Mouse (Mus musculus) C2C12 (cell line): ENCODE data around the gene Ppp1cc. TPM values are rescaled to one million over a fixed set of nuclear protein-coding genes. Genes with fewer than 3 reads are reported as not detected.

ENCODE experiments used
- H3K27me3 ChIP-seq: one replicate; pipeline ENCODE4 v1.6.1; 2011; ENCODE audit not compliant: control insufficient read depth, insufficient read depth, insufficient read length
- H3K36me3 ChIP-seq: one replicate; pipeline ENCODE4 v1.6.1; 2011; ENCODE audit not compliant: control insufficient read depth, insufficient read depth
- H3K4me3 ChIP-seq: one replicate; pipeline ENCODE4 v1.5.1; 2011; ENCODE audit warnings: mild to moderate bottlenecking, control low read depth; ENCODE audit not compliant: poor library complexity, insufficient read depth, severe bottlenecking
- H3K79me2 ChIP-seq: one replicate; pipeline ENCODE4 v1.6.1; 2011; ENCODE audit not compliant: control insufficient read depth, insufficient read depth
- H3K79me3 ChIP-seq: one replicate; pipeline ENCODE4 v1.6.1; 2011; ENCODE audit warnings: low read depth, control low read depth
- H3ac ChIP-seq: one replicate; pipeline ENCODE3; 2011; ENCODE audit warnings: low read depth; ENCODE audit not compliant: control insufficient read depth, insufficient read length
- CEBPB ChIP-seq: IDR thresholded peaks from one replicate; pipeline ENCODE4 v1.6.1; 2011; ENCODE audit warnings: low read depth, mild to moderate bottlenecking, control low read depth, moderate library complexity
- CTCF ChIP-seq: IDR thresholded peaks from one replicate; pipeline ENCODE4 v1.5.1; 2011; ENCODE audit not compliant: control insufficient read depth, insufficient read depth, insufficient read length
- FOSL1 ChIP-seq: IDR thresholded peaks from one replicate; pipeline ENCODE4 v1.8.0; 2011; ENCODE audit warnings: mild to moderate bottlenecking, low read length; ENCODE audit not compliant: poor library complexity, insufficient read depth, severe bottlenecking
- MAX ChIP-seq: IDR thresholded peaks from one replicate; pipeline ENCODE4 v1.6.1; 2011; ENCODE audit warnings: mild to moderate bottlenecking, control low read depth
- MYOD1 ChIP-seq: IDR thresholded peaks from one replicate; pipeline ENCODE4 v1.6.1; 2011; ENCODE audit warnings: low read depth; ENCODE audit not compliant: control insufficient read depth, insufficient read length
- MYOG ChIP-seq: IDR thresholded peaks from one replicate; pipeline ENCODE4 v1.6.1; 2011; ENCODE audit not compliant: control insufficient read depth, insufficient read length; ENCODE audit errors: extremely low read depth
- USF1 ChIP-seq: IDR thresholded peaks from one replicate; pipeline ENCODE4 v1.6.1; 2011; ENCODE audit warnings: low read depth, mild to moderate bottlenecking, control low read depth, moderate library complexity
- long read RNA-seq, 2 experiments: library from polyadenylated mRNA; unstranded; transcript quantifications; one replicate each; pipeline ENCODE4 v2.0.0; 2019 to 2020
- polyA plus RNA-seq: library from polyadenylated mRNA; unstranded; fragments of >200 nt; fragmentation: generic; extraction: Trizol; gene quantifications from one replicate; pipeline ENCODE4 v1.2.1, GENCODE M21; 2012; ENCODE audit warnings: missing spikeins

The Ppp1cc gene
- 183 TPM for polyA plus RNA-seq
- long read RNA-seq, experiment 1, transcript Ppp1cc-202 (7 exons, 2,384 nt) = major isoform, 7 of 19 reads
- long read RNA-seq, experiment 1, partial matches to known transcripts = 7 of 19 reads
- long read RNA-seq, experiment 1, other reads (novel, unspliced or antisense) = 5 of 19 reads
- long read RNA-seq, experiment 2, transcript Ppp1cc-202 (7 exons, 2,384 nt) = major isoform, 20 of 34 reads
- long read RNA-seq, experiment 2, partial matches to known transcripts = 9 of 34 reads
- long read RNA-seq, experiment 2, other reads (novel, unspliced or antisense) = 1 of 34 reads

DNA sequence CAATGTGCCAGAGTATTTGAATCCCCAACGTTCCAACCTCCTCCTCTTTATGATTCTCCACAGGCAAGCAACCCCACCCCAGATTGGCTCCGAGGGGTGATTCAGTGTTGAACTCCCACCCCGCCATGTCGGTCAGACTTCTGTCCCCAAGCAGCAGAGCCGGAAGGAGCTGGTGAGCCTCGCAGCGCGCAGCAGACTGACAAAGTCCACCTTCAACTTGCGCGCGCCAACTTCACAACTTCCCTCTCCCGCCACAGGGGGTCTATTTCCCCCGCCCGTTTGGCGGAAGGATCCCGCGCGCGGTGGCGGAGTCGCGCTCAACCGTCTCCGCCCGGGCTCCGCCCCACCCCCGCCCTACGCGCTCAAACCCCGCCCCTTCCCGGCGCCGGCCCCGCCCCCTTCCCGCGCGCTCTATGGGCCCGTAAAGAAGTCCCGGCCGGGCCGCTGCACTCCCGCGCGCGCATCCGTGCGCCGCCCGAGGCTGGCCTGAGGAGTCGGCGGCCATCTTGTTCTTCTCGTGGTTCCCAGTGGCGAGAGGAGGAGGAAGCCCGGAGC lies at the start of gene Ppp1cc:
Gene Ppp1cc (plus strand): TSS at position 452 of the 555 bp plus-strand sequence.
- peak within 1 kb of the TSS; percentile 79 for H3ac ChIP-seq
- no peaks in the 10 kb centered on the region for H3K27me3 ChIP-seq
- peaks cover 44% of the 10 kb centered on the region for H3K79me3 ChIP-seq
- peaks cover 27% of the 10 kb centered on the region for H3K36me3 ChIP-seq
- H3K79me2 ChIP-seq = peaks cover 47% of the 10 kb centered on the region
- TF ChIP-seq MAX (no peak), MYOD1 (no peak), USF1 (no peak), CTCF (no peak), MYOG (no peak), FOSL1 (no peak)
- peak within 1 kb of the TSS; percentile 79 for H3K4me3 ChIP-seq

DNA sequence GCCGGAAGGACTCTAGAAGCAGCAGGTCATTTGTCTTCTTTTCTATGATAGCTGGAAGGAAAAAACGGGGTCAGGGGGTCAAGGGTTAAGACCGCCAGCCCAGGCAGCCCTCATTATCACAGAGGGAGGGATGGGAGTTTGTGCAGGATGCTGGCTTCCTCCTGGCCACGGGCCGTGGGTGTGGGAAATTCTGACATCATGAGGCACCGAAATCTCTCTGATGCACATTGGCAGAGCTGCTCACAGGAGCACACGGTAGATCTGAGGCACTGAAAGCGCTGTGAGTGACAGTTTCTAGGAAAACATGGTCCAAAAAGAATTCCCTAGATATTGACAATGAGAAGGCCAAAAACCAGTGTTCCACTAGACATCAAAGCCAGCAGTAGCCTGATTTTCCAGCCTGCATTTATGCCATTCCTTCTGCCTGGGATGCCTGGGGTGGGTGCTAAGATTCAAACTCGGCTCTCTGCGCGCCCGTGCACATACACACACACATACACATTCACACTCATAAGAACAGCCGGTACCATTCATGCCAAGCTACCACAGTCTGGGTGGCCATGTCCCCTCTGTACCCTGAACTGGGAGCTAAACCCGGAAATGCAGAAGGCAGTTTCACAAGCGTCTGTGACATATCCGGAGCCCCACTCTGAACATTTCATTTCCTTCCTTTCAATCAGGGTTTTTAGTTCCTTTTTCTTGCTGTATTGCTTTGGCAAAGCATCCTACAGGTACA lies 48.6 kb upstream of the Ppp1cc start:
- Histone ChIP-seq H3K79me3 (no peaks in the 10 kb centered on the region), H3K36me3 (no peaks in the 10 kb centered on the region), H3K27me3 (peaks cover 66% of the 10 kb centered on the region), H3ac (no peak overlapping the region), H3K4me3 (no peak overlapping the region), H3K79me2 (no peaks in the 10 kb centered on the region)
- no peak for TF ChIP-seq USF1
- no peak for TF ChIP-seq CTCF
- no peak for TF ChIP-seq MYOG
- no peak for TF ChIP-seq FOSL1
- no peak for TF ChIP-seq MYOD1
- TF ChIP-seq MAX = no peak

DNA sequence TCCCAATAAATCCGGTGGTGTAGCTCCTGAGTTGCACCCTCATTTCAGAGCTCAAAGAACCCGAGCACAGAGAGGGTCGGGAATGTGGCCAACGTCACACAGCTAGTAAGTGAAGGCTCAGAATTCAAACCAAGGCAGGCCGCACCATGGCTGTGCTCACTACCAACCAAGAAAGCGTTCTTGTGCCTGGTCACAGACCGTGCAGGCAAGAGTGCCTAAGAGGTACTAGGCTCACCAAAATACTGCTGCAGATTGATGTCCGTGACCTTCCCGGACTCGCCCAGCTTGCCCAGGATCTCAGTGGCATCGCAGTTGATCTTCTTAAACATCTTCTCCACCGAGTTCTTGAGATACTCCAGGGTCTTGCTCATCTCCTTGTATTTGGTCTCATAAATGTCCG lies 47.5 kb upstream of the Ppp1cc start:
- H3K36me3 ChIP-seq = no peaks in the 10 kb centered on the region
- H3ac ChIP-seq = no peak overlapping the region
- H3K27me3 ChIP-seq = peaks cover 59% of the 10 kb centered on the region
- H3K79me2 ChIP-seq = no peaks in the 10 kb centered on the region
- TF ChIP-seq MYOG = no peak
- no peak for TF ChIP-seq MYOD1
- TF ChIP-seq CEBPB = no peak
- TF ChIP-seq MAX = no peak
- no peak for TF ChIP-seq FOSL1
- TF ChIP-seq USF1 = no peak
- no peak for TF ChIP-seq CTCF
- no peak overlapping the region for H3K4me3 ChIP-seq
- no peaks in the 10 kb centered on the region for H3K79me3 ChIP-seq

DNA sequence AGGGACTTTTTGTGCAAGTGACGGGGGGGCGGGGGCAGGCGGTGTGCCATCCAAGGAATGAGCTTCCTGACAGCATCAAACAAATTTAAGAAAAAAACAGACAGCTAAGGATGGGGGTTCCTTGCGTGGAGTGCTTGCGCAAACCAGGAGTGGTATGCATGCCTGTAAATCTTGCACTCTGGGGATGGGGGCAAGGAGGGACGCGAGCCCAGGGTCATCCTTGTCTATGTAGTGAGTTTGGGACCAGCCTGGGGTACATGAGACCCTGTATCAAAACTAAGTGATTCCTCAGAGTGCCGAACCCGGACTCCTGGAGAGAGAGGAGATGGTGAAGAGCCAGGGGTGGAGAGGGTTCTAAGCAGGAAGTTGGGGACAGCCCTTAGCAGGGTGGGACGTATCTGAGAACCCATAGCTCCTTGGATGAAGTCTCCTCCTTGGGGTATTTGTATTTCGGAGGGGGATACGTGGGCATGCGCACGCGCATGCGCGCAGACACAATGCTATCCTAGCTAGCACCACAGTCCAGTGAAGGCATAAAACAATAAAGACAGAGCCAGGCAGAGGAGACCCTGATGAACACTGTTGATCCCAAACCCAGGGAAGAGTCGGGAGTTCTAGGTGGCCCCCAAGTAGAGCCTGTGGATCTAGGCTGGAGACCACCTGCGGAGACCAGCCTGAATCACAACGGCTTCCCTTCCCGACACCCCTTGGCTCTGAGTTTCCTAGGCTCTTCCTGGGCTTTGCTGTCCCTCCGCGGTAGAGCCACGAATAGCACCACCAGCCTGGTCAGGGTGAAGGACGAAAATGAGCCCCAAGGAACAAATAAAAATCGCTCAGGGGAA lies 46.8 kb upstream of the Ppp1cc start:
- Histone ChIP-seq H3K27me3 (peaks cover 57% of the 10 kb centered on the region), H3K79me2 (no peaks in the 10 kb centered on the region), H3K36me3 (no peaks in the 10 kb centered on the region), H3K4me3 (no peak overlapping the region), H3K79me3 (no peaks in the 10 kb centered on the region), H3ac (no peak overlapping the region)
- TF ChIP-seq CTCF (no peak), FOSL1 (no peak), MYOG (no peak), MAX (no peak), USF1 (no peak), CEBPB (no peak), MYOD1 (no peak)

DNA sequence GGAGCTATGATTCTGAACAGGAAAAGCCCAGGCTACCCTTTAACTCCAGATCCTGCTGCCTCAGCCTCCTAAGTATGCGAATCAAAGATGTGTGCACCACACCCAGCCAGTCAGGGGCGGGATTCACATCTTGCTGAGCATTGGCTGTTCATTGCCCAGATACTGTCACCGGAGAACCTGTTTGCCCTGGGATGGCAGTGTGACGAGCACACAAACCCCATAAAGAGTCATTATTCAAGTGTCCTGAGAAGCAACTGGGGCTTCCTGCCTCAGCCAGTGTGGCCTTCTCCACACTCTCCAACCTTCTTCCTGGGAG lies 46.2 kb upstream of the Ppp1cc start:
- Histone ChIP-seq H3ac (no peak overlapping the region), H3K27me3 (peaks cover 51% of the 10 kb centered on the region), H3K4me3 (no peak overlapping the region), H3K79me3 (no peaks in the 10 kb centered on the region), H3K36me3 (no peaks in the 10 kb centered on the region), H3K79me2 (no peaks in the 10 kb centered on the region)
- TF ChIP-seq USF1 (no peak), MYOG (no peak), FOSL1 (no peak), CTCF (no peak), CEBPB (no peak), MYOD1 (no peak), MAX (no peak)
